Mouse (Mus musculus): ENCODE measurements around the gene Pxdc1. TPM values are rescaled to one million over a fixed set of nuclear protein-coding genes. Genes with fewer than 3 reads are reported as not detected.
A peak's percentile ranks its signal among the peaks of the same experiment; 100 is the strongest.

The Pxdc1 gene
- polyA plus RNA-seq (2015; fragmentation: Nextera tagmentation; extraction: Ambion mirVana), result 9.2 and 11.7 TPM in 2 replicates

DNA sequence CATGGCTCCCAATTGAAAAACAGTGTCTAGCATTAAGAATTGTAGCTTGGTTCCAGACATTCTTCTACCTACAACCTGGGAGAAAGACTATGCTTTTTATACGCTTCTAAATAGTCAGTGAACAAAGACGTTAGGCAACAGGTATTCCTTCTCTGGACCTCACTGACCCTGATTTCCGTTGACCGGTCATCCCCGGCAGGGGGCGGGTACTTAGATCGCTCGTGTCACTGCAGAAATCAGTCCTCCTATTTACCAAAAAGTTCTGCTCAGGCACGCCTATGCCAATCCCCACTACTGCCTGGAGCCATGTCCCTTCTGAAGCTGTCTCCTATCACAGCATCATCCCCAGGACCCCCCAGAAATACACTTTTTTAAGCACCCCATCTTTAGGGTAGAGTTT lies at the start of gene Pxdc1:
Gene Pxdc1, minus strand, starts transcription at position 96 of the 400 bp plus-strand sequence.
- no peaks in the 10 kb centered on the region for H3K36me3 ChIP-seq (ENCODE audit: control insufficient read depth, insufficient read depth, low read length)
- peak within 1 kb of the TSS; percentile 60 for H3K4me3 ChIP-seq (ENCODE audit: low read depth, low read length)
- peaks cover 19% of the 10 kb centered on the region for H3K4me1 ChIP-seq (ENCODE audit: control insufficient read depth, insufficient read depth, low read length)
- H3K27ac ChIP-seq (ENCODE audit: low read length), result peak within 1 kb of the TSS; percentile 4; the same call in 1 of the 2 replicates
- H3K27me3 ChIP-seq (ENCODE audit: control insufficient read depth, insufficient read depth, low read depth, low read length), result peaks cover 31% of the 10 kb centered on the region
- H3K4me2 ChIP-seq (ENCODE audit: low read length), result peak within 1 kb of the TSS; percentile 99
- WGBS, result 4% methylated on average over 9 of the region's 9 CpGs
- H3K9me3 ChIP-seq (replicated peaks; ENCODE audit: control insufficient read depth, low read length, poor library complexity, severe bottlenecking), result no peaks in the 10 kb centered on the region
- ATAC-seq, result no peak
- peak within 1 kb of the TSS; percentile 59 for H3K9ac ChIP-seq (ENCODE audit: low read depth, low read length)

DNA sequence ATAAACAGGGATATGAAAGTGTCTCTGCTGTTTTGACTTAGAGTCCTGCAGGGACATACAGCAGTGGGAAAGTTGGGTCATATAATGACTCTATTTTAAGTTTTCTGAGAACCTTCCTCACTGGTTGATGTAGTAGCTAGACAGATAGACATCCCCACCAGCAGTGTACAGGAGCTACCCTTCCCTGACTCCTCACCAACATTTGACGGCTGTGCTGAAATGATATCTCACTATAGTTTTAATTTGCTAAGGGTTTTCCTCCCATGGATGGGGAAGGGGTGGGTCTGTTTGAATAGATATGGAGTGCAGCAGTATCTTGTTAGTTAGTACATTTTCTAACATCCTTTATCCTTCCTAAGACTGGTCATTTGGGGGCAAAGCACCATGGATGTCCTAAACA lies 47.3 kb upstream of the Pxdc1 start:
- Histone ChIP-seq H3K4me3 (ENCODE audit: low read depth, low read length) (no peak overlapping the region), H3K4me2 (ENCODE audit: low read length) (no peak overlapping the region), H3K9me3 (replicated peaks; ENCODE audit: control insufficient read depth, low read length, poor library complexity, severe bottlenecking) (no peaks in the 10 kb centered on the region), H3K27me3 (ENCODE audit: control insufficient read depth, insufficient read depth, low read depth, low read length) (no peaks in the 10 kb centered on the region), H3K9ac (ENCODE audit: low read depth, low read length) (no peak overlapping the region), H3K27ac (ENCODE audit: low read length) (no peak overlapping the region), H3K36me3 (ENCODE audit: control insufficient read depth, insufficient read depth, low read length) (no peaks in the 10 kb centered on the region), H3K4me1 (ENCODE audit: control insufficient read depth, insufficient read depth, low read length) (no peaks in the 10 kb centered on the region)
- WGBS, result 81% methylated on average over 1 of the region's 1 CpGs
- no peak for ATAC-seq

DNA sequence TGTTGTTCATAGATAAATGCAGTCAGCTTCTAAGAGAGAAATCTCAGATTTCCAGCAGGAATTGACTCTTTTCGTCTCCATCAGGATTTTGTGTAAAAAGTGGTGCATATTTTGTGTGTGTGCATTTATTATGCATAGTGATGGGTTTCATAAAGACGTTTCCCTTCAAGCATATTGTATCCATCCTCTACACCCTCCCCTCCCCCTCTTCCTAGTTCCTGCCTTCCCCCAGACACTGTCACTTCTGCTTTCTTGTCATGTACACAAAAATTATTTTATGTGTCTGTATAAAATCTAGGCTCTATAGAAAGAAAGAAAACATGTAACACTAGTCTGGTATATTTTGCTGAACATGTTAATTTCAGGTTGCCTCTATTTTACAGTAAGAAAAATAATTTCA lies 46.8 kb upstream of the Pxdc1 start:
- no peaks in the 10 kb centered on the region for H3K4me1 ChIP-seq (ENCODE audit: control insufficient read depth, insufficient read depth, low read length)
- H3K4me3 ChIP-seq (ENCODE audit: low read depth, low read length), result no peak overlapping the region
- no peak overlapping the region for H3K9ac ChIP-seq (ENCODE audit: low read depth, low read length)
- WGBS, result 43% methylated on average over 2 of the region's 2 CpGs
- no peaks in the 10 kb centered on the region for H3K27me3 ChIP-seq (ENCODE audit: control insufficient read depth, insufficient read depth, low read depth, low read length)
- no peaks in the 10 kb centered on the region for H3K36me3 ChIP-seq (ENCODE audit: control insufficient read depth, insufficient read depth, low read length)
- H3K4me2 ChIP-seq (ENCODE audit: low read length), result no peak overlapping the region
- ATAC-seq, result no peak
- no peak overlapping the region for H3K27ac ChIP-seq (ENCODE audit: low read length)
- H3K9me3 ChIP-seq (replicated peaks; ENCODE audit: control insufficient read depth, low read length, poor library complexity, severe bottlenecking), result no peaks in the 10 kb centered on the region

DNA sequence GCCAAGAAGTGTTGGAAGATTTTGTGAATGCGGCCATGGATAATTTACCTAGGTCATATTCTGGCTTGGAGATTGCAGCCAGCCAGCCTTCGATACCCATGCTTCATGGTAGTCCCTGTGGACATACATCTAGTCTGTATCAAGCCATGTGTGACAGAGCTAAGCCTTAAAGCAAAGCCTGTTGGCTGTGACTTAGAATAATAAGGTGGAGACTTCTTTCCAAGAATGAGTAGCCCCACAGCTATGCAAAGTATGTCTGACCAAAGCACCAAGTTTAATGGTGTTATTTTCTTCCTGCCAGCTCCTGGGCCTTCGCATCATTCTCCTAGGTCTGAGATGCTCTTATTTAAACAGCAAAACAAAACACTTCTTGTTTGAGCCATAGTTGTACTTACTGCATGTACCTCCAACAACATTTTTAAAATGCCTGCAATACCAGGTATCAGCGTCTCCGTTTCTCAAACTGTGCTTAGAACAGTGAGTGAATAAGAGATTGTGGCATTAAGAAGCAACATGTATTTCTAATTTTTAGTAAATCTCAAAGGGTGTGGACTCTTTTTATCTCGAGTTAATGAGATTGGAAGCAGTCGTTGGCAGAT lies 43.5 kb upstream of the Pxdc1 start:
- Histone ChIP-seq H3K4me3 (ENCODE audit: low read depth, low read length) (no peak overlapping the region), H3K27ac (ENCODE audit: low read length) (no peak overlapping the region), H3K36me3 (ENCODE audit: control insufficient read depth, insufficient read depth, low read length) (no peaks in the 10 kb centered on the region), H3K27me3 (ENCODE audit: control insufficient read depth, insufficient read depth, low read depth, low read length) (no peaks in the 10 kb centered on the region), H3K4me2 (ENCODE audit: low read length) (no peak overlapping the region), H3K9me3 (replicated peaks; ENCODE audit: control insufficient read depth, low read length, poor library complexity, severe bottlenecking) (no peaks in the 10 kb centered on the region), H3K4me1 (ENCODE audit: control insufficient read depth, insufficient read depth, low read length) (no peaks in the 10 kb centered on the region), H3K9ac (ENCODE audit: low read depth, low read length) (no peak overlapping the region)
- ATAC-seq, result no peak
- 81% methylated on average over 7 of the region's 7 CpGs for WGBS

DNA sequence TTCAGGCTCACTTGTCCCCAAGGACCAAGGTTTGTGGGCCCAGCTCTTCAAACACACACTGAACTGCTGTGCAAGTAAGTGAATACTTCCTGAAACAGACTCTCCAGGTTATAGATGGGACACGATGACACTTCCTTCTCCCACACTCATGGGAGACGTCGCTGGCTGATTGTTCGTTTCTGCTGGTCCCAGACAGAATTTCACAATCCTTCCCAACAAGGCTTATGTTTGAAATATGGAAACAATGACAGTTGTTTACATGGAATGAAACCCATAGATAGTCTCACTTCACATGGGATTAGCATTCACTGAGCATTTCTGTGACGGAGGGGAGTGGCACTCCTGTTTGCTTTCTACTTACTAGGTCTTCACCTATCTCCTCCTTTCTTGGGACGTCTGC lies 39.8 kb upstream of the Pxdc1 start:
- no peak for ATAC-seq
- H3K9ac ChIP-seq (ENCODE audit: low read depth, low read length), result no peak overlapping the region

DNA sequence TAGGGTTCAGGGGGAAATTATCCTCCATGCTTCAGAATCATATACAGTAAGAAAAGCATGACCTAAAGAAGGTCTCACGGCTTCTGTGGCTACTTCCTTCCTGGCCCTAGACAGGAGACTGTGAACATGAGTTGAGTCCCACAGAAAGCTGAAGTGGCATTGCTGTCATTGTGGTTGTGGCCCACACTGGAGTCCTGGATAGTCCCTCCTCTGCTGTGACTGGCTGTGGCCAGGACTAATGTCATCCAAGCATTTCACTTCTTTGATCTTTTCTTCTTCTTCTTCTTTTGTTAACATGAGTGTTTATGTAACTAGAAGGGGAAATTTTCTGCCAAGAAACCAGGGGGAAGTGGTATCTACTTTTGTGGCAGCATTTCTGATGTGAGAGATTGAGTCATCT lies 37.8 kb upstream of the Pxdc1 start:
- no peak overlapping the region for H3K4me3 ChIP-seq (ENCODE audit: low read depth, low read length)
- no peak overlapping the region for H3K9ac ChIP-seq (ENCODE audit: low read depth, low read length)
- H3K36me3 ChIP-seq (ENCODE audit: control insufficient read depth, insufficient read depth, low read length), result no peaks in the 10 kb centered on the region
- H3K4me1 ChIP-seq (ENCODE audit: control insufficient read depth, insufficient read depth, low read length), result no peaks in the 10 kb centered on the region
- no peaks in the 10 kb centered on the region for H3K27me3 ChIP-seq (ENCODE audit: control insufficient read depth, insufficient read depth, low read depth, low read length)
- no peaks in the 10 kb centered on the region for H3K9me3 ChIP-seq (replicated peaks; ENCODE audit: control insufficient read depth, low read length, poor library complexity, severe bottlenecking)
- 91% methylated on average over 1 of the region's 1 CpGs for WGBS
- no peak for ATAC-seq
- no peak overlapping the region for H3K27ac ChIP-seq (ENCODE audit: low read length)
- no peak overlapping the region for H3K4me2 ChIP-seq (ENCODE audit: low read length)

More for the DNA sequence above, 39.8 kb upstream of the Pxdc1 start:
- Histone ChIP-seq H3K4me2 (ENCODE audit: low read length) (no peak overlapping the region), H3K36me3 (ENCODE audit: control insufficient read depth, insufficient read depth, low read length) (no peaks in the 10 kb centered on the region), H3K4me3 (ENCODE audit: low read depth, low read length) (no peak overlapping the region), H3K9me3 (replicated peaks; ENCODE audit: control insufficient read depth, low read length, poor library complexity, severe bottlenecking) (no peaks in the 10 kb centered on the region), H3K4me1 (ENCODE audit: control insufficient read depth, insufficient read depth, low read length) (no peaks in the 10 kb centered on the region), H3K27ac (ENCODE audit: low read length) (no peak overlapping the region), H3K27me3 (ENCODE audit: control insufficient read depth, insufficient read depth, low read depth, low read length) (no peaks in the 10 kb centered on the region)
- 81% methylated on average over 6 of the region's 6 CpGs for WGBS

DNA sequence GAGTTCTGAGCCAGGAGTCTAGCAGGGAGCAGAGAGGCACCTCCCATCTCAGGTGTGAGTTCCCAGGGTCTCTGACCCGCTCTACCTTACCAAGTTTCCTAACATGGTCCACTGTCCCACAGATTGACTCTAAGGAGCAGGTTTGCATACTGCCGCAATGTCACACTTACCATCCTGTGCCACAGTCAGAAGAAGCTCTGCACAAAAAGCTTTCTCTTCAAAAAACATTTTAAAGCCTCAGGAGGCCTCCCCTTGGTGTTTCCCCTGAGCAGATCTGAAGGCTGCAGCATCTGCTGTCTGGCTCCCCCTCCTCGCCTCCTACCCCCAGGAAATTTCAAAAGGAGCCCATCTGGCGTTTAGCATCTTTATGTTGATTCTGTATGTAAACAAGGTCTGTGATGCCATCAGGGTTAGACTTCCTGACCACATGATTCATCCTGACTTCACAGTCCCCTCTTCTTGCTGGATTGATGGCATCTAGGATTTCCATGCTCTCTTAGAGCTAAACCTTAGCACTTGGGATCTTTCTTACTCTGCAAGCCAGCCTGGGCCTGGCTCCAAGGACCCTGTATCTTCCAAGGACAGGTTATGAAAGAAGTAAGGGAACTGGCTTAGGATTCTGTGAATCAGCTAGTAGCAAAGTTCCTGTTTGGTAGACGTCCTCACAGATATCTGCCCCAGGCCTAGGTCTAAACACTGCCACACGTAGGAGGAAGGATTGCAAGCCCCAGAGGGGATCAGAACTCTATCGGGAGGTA lies 31.9 kb upstream of the Pxdc1 start:
- 74% methylated on average over 7 of the region's 7 CpGs for WGBS
- H3K4me1 ChIP-seq (ENCODE audit: control insufficient read depth, insufficient read depth, low read length), result no peaks in the 10 kb centered on the region
- ATAC-seq, result no peak
- no peak overlapping the region for H3K4me3 ChIP-seq (ENCODE audit: low read depth, low read length)
- H3K36me3 ChIP-seq (ENCODE audit: control insufficient read depth, insufficient read depth, low read length), result no peaks in the 10 kb centered on the region
- no peak overlapping the region for H3K4me2 ChIP-seq (ENCODE audit: low read length)
- no peaks in the 10 kb centered on the region for H3K27me3 ChIP-seq (ENCODE audit: control insufficient read depth, insufficient read depth, low read depth, low read length)
- H3K9ac ChIP-seq (ENCODE audit: low read depth, low read length), result no peak overlapping the region
- H3K9me3 ChIP-seq (replicated peaks; ENCODE audit: control insufficient read depth, low read length, poor library complexity, severe bottlenecking), result no peaks in the 10 kb centered on the region
- no peak overlapping the region for H3K27ac ChIP-seq (ENCODE audit: low read length)

DNA sequence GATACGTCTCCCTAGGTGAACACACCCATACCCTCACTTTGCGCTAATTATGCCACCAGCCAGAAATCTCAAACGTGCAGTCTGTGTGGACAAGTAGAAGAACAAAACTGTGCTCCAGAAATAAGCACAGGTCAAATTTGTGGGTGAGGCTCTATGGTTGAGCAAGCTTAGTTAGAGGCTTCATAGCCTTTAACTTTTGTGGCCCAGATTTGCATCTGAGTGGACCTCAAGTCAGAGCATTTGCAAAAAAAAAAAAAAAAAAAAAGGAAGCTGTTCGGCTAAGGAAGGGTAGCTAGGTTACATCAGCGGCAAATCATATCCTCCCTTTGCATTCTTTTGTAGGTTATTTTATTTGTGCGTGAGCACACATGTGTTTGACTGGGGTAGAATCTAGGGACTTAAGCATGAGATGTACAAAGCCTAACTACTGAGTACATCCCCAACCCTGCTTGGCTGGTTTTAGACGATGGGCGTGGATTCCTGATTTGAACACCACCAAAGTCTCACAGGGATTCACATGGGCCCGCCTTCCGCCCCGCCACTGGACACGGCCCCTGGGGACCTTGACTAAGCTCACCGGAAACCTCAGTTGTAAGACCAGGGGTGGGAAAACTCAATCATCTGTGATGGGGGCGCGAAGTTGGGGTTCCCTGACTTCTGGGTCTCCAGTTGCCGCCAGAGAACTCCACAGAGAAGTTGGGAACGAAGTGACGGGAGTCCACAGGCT lies 30.6 kb upstream of the Pxdc1 start:
- no peak for ATAC-seq
- H3K27me3 ChIP-seq (ENCODE audit: control insufficient read depth, insufficient read depth, low read depth, low read length), result no peaks in the 10 kb centered on the region
- no peak overlapping the region for H3K9ac ChIP-seq (ENCODE audit: low read depth, low read length)
- no peaks in the 10 kb centered on the region for H3K9me3 ChIP-seq (replicated peaks; ENCODE audit: control insufficient read depth, low read length, poor library complexity, severe bottlenecking)
- H3K36me3 ChIP-seq (ENCODE audit: control insufficient read depth, insufficient read depth, low read length), result no peaks in the 10 kb centered on the region
- no peaks in the 10 kb centered on the region for H3K4me1 ChIP-seq (ENCODE audit: control insufficient read depth, insufficient read depth, low read length)
- no peak overlapping the region for H3K27ac ChIP-seq (ENCODE audit: low read length)
- 96% methylated on average over 18 of the region's 18 CpGs for WGBS
- no peak overlapping the region for H3K4me2 ChIP-seq (ENCODE audit: low read length)
- H3K4me3 ChIP-seq (ENCODE audit: low read depth, low read length), result no peak overlapping the region

DNA sequence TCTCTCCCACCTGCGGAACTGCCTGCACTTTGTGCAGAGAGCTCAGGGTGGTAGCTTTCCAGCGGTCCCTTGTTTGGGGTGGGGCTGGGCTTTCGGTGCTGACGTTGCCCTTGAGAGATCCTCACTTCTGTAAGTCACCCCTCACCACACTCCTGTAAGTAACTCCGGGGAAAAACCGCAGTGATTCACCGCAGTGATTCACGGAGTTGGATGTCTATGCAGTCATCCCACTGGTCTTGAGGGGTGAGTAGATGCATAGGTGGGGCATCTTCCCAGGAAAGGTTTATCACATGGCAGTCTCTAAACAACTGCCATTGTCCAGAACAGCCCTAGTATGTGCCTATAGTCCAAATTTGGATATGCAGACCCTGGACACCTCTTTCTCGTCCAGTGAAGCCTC lies 30.0 kb upstream of the Pxdc1 start:
- no peaks in the 10 kb centered on the region for H3K36me3 ChIP-seq (ENCODE audit: control insufficient read depth, insufficient read depth, low read length)
- no peak overlapping the region for H3K27ac ChIP-seq (ENCODE audit: low read length)
- H3K4me3 ChIP-seq (ENCODE audit: low read depth, low read length), result no peak overlapping the region
- H3K4me1 ChIP-seq (ENCODE audit: control insufficient read depth, insufficient read depth, low read length), result no peaks in the 10 kb centered on the region
- no peaks in the 10 kb centered on the region for H3K9me3 ChIP-seq (replicated peaks; ENCODE audit: control insufficient read depth, low read length, poor library complexity, severe bottlenecking)
- ATAC-seq, result no peak
- no peaks in the 10 kb centered on the region for H3K27me3 ChIP-seq (ENCODE audit: control insufficient read depth, insufficient read depth, low read depth, low read length)
- WGBS, result 91% methylated on average over 9 of the region's 9 CpGs
- H3K9ac ChIP-seq (ENCODE audit: low read depth, low read length), result no peak overlapping the region
- H3K4me2 ChIP-seq (ENCODE audit: low read length), result no peak overlapping the region

Measured in midbrain, embryonic 16.5 days (tissue).